Mouse (Mus musculus): ENCODE measurements around the gene Arnt. TPM values are rescaled to one million over a fixed set of nuclear protein-coding genes. Genes with fewer than 3 reads are reported as not detected.
"Not testable (repeated sequence)": the region's sequence is repeated elsewhere in the genome, so short reads cannot be mapped to it uniquely, and the experiment has no call there.

The Arnt gene
- polyA plus RNA-seq, 1 experiment from 2014 or later = 43.5 TPM

DNA sequence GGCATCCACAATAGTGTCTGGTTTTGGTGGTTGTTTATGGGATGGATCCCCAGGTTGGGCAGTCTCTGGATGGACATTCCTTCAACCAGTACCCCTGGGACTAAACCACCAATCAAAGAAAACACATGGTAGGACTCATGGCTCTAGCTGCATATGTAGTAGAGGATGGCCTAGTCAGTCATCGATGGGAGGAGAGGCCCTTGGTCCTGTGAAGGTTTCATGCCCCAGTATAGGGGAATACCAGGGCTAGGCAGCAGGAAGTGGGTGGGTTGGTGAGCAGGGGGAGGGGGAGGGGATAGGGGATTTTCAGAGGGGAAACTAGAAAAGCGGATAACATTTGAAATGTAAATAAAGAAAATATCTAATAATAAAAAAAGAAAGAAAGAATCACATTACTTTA, 107.0 kb downstream of the Arnt start:
- H3K36me3 ChIP-seq; H3K27ac ChIP-seq; H3K27me3 ChIP-seq (ENCODE audit: low read depth, poor library complexity, severe bottlenecking); H3K4me1 ChIP-seq; H3K9me3 ChIP-seq (replicated peaks); H3K4me3 ChIP-seq; DNase-seq (ENCODE audit: low spot score): not testable (repeated sequence)
- WGBS = 85% methylated on average over 2 of the region's 2 CpGs

DNA sequence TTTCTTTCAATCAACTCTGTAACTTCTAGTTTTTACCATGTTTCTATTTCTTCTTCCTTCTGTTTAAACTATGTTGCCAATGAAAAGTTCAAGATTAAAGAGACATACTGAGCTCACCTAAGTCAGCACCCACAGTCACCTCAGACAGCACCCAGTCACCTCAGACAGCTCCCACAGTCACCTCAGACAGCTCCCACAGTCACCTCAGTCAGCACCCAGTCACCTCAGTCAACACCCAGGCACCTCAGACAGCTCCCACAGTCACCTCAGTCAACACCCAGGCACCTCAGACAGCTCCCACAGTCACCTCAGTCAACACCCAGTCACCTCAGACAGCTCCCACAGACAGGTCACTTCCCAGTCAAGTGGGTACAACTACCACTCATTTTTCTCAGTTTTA, 108.0 kb downstream of the Arnt start:
- DNase-seq (ENCODE audit: low spot score) = no peak
- H3K36me3 ChIP-seq = no peaks in the 10 kb centered on the region
- no peaks in the 10 kb centered on the region for H3K4me1 ChIP-seq
- no peaks in the 10 kb centered on the region for H3K27me3 ChIP-seq (ENCODE audit: low read depth, poor library complexity, severe bottlenecking)
- H3K4me3 ChIP-seq = no peak overlapping the region
- no peak overlapping the region for H3K27ac ChIP-seq
- no peaks in the 10 kb centered on the region for H3K9me3 ChIP-seq (replicated peaks)

DNA sequence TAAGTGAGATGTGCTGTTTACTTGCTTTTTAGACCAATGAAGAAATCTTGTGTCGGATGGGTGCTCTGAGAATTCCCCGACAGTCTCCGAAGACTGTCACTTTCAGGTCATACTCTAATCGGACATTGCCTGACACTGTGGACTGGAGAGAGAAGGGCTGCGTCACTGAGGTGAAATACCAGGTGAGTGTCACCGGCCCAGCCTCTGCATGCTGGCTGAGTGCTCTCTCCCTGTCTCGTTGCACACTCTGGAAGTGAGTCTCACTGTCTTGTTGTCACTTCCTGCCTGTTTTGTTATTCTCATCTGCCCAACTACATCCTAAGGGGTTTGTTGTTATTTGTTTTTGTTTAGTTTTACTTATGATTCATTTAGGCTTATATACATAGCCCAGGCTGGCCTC, 108.8 kb downstream of the Arnt start:
- H3K27me3 ChIP-seq (ENCODE audit: low read depth, poor library complexity, severe bottlenecking) = no peaks in the 10 kb centered on the region
- no peaks in the 10 kb centered on the region for H3K9me3 ChIP-seq (replicated peaks)
- no peak overlapping the region for H3K4me3 ChIP-seq
- H3K36me3 ChIP-seq = no peaks in the 10 kb centered on the region
- 74% methylated on average over 7 of the region's 7 CpGs for WGBS
- DNase-seq (ENCODE audit: low spot score) = no peak
- no peaks in the 10 kb centered on the region for H3K4me1 ChIP-seq
- H3K27ac ChIP-seq = no peak overlapping the region

Other genes starting within 250 kb of the Arnt start
- 11.4 and 13.1 TPM in 2 replicates for gene Gabpb2, start 216.5 kb upstream of the Arnt start, polyA plus RNA-seq (2016; fragmentation: Nextera tagmentation; extraction: Ambion mirVana)
- gene Cdc42se1, start 205.7 kb upstream of the Arnt start, polyA plus RNA-seq (2016; fragmentation: Nextera tagmentation; extraction: Ambion mirVana) = 82.6 and 85.3 TPM in 2 replicates
- 12.0 and 12.3 TPM in 2 replicates for gene Mllt11, start 202.2 kb upstream of the Arnt start, polyA plus RNA-seq (2016; fragmentation: Nextera tagmentation; extraction: Ambion mirVana)
- gene Gm128, start 192.8 kb upstream of the Arnt start, polyA plus RNA-seq (2016; fragmentation: Nextera tagmentation; extraction: Ambion mirVana) = 0.65 and 0.92 TPM in 2 replicates
- gene Bnipl, start 183.2 kb upstream of the Arnt start, polyA plus RNA-seq (2016; fragmentation: Nextera tagmentation; extraction: Ambion mirVana) = 0.35 and 0.79 TPM in 2 replicates
- gene Mindy1, start 153.0 kb upstream of the Arnt start, polyA plus RNA-seq (2016; fragmentation: Nextera tagmentation; extraction: Ambion mirVana) = 25.8 and 33.0 TPM in 2 replicates
- gene Prune1, start 152.3 kb upstream of the Arnt start, polyA plus RNA-seq (2016; fragmentation: Nextera tagmentation; extraction: Ambion mirVana) = 27.7 and 30.5 TPM in 2 replicates
- gene Anxa9, start 127.2 kb upstream of the Arnt start, polyA plus RNA-seq (2016; fragmentation: Nextera tagmentation; extraction: Ambion mirVana) = 1.2 and 1.6 TPM in 2 replicates
- 131 and 144 TPM in 2 replicates for gene Cers2, start 119.6 kb upstream of the Arnt start, polyA plus RNA-seq (2016; fragmentation: Nextera tagmentation; extraction: Ambion mirVana)
- gene Setdb1, start 77.2 kb upstream of the Arnt start, polyA plus RNA-seq (2016; fragmentation: Nextera tagmentation; extraction: Ambion mirVana) = 57.1 and 62.9 TPM in 2 replicates
- gene 4930558C23Rik, start 31.5 kb upstream of the Arnt start, polyA plus RNA-seq (2016; fragmentation: Nextera tagmentation; extraction: Ambion mirVana) = not detected in 2 replicates
- gene Ctsk, start 64.9 kb downstream of the Arnt start, polyA plus RNA-seq (2016; fragmentation: Nextera tagmentation; extraction: Ambion mirVana) = 3.4 and 4.2 TPM in 2 replicates
- 1.0 and 3.3 TPM in 2 replicates for gene Ctss, start 92.4 kb downstream of the Arnt start, polyA plus RNA-seq (2016; fragmentation: Nextera tagmentation; extraction: Ambion mirVana)
- 0.10 TPM in 1 of 2 replicates, not detected in the other for gene Hormad1, start 125.3 kb downstream of the Arnt start, polyA plus RNA-seq (2016; fragmentation: Nextera tagmentation; extraction: Ambion mirVana)
- gene Golph3l, start 154.5 kb downstream of the Arnt start, polyA plus RNA-seq (2016; fragmentation: Nextera tagmentation; extraction: Ambion mirVana) = 25.9 and 31.8 TPM in 2 replicates
- gene Ensa, start 190.6 kb downstream of the Arnt start, polyA plus RNA-seq (2016; fragmentation: Nextera tagmentation; extraction: Ambion mirVana) = 74.6 and 88.2 TPM in 2 replicates
- 49.7 and 52.1 TPM in 2 replicates for gene Mcl1, start 224.4 kb downstream of the Arnt start, polyA plus RNA-seq (2016; fragmentation: Nextera tagmentation; extraction: Ambion mirVana)